Mouse (Mus musculus): Measurements from ENCODE around the gene Rtn4rl1. TPM values are rescaled to one million over a fixed set of nuclear protein-coding genes. Genes with fewer than 3 reads are reported as not detected.

Gene Rtn4rl1
- polyA plus RNA-seq, 1 experiment, result 0.96 TPM

GRCm38 (mm10) chr11:75229289-75229688 is 35.7 kb downstream of the Rtn4rl1 start:
- no peak overlapping the region for H3K27ac ChIP-seq (ENCODE audit: insufficient read depth, low read length)
- TF ChIP-seq EP300 (IDR thresholded peaks at IDR 0.05; ENCODE audit: insufficient read depth, low read depth, low read length) (no peak), CTCF (IDR thresholded peaks at IDR 0.05; ENCODE audit: low read depth, low read length) (no peak), POLR2A (IDR thresholded peaks at IDR 0.05; ENCODE audit: insufficient read depth, low read length) (no peak)
- no peaks in the 10 kb centered on the region for H3K27me3 ChIP-seq (ENCODE audit: control insufficient read depth, insufficient read depth, low read length, poor library complexity, severe bottlenecking)
- H3K36me3 ChIP-seq (ENCODE audit: control insufficient read depth, insufficient read depth, low read length, poor library complexity, severe bottlenecking), result no peaks in the 10 kb centered on the region
- H3K9me3 ChIP-seq (replicated peaks; ENCODE audit: control insufficient read depth, insufficient read depth, low read length, poor library complexity, severe bottlenecking), result no peaks in the 10 kb centered on the region
- H3K4me1 ChIP-seq (ENCODE audit: control insufficient read depth, insufficient read depth, low read length), result no peaks in the 10 kb centered on the region
- H3K4me3 ChIP-seq (ENCODE audit: low read depth, low read length), result no peak overlapping the region
- H3K9ac ChIP-seq (ENCODE audit: low read depth, poor library complexity, severe bottlenecking), result no peak overlapping the region

DNA sequence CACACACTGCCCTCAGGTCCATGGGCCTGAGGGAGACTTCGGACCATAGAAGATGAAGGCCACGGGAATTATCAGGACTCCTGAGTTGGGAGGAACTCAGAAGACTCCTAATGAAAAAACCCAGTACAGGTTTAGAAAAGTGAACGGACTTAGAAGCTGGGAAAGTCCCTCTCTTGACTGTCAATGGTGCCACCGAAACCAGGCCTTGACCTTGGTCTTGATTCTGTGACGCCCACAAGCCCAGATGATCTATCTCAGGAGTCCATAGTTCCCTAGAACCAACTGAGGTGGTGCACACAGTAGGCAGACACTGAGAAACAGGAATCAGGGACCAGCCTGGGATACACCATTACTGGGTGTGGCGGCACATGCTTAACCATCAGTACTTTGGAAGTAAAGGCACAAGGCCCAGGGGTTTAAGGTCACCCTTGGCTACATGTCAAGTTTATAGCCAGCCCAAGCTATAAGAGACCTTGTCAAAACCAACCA is 36.7 kb downstream of the Rtn4rl1 start:
- Histone ChIP-seq H3K9me3 (replicated peaks; ENCODE audit: control insufficient read depth, insufficient read depth, low read length, poor library complexity, severe bottlenecking) (no peaks in the 10 kb centered on the region), H3K9ac (ENCODE audit: low read depth, poor library complexity, severe bottlenecking) (no peak overlapping the region), H3K27ac (ENCODE audit: insufficient read depth, low read length) (no peak overlapping the region), H3K4me1 (ENCODE audit: control insufficient read depth, insufficient read depth, low read length) (no peaks in the 10 kb centered on the region), H3K27me3 (ENCODE audit: control insufficient read depth, insufficient read depth, low read length, poor library complexity, severe bottlenecking) (no peaks in the 10 kb centered on the region), H3K4me3 (ENCODE audit: low read depth, low read length) (no peak overlapping the region), H3K36me3 (ENCODE audit: control insufficient read depth, insufficient read depth, low read length, poor library complexity, severe bottlenecking) (no peaks in the 10 kb centered on the region)
- TF ChIP-seq EP300 (IDR thresholded peaks at IDR 0.05; ENCODE audit: insufficient read depth, low read depth, low read length), result no peak
- TF ChIP-seq POLR2A (IDR thresholded peaks at IDR 0.05; ENCODE audit: insufficient read depth, low read length), result no peak
- no peak for TF ChIP-seq CTCF (IDR thresholded peaks at IDR 0.05; ENCODE audit: low read depth, low read length)

GRCm38 (mm10) chr11:75231756-75232155 is 38.2 kb downstream of the Rtn4rl1 start:
- Histone ChIP-seq H3K9ac (ENCODE audit: low read depth, poor library complexity, severe bottlenecking) (no peak overlapping the region), H3K9me3 (replicated peaks; ENCODE audit: control insufficient read depth, insufficient read depth, low read length, poor library complexity, severe bottlenecking) (no peaks in the 10 kb centered on the region), H3K4me3 (ENCODE audit: low read depth, low read length) (no peak overlapping the region), H3K4me1 (ENCODE audit: control insufficient read depth, insufficient read depth, low read length) (no peaks in the 10 kb centered on the region), H3K36me3 (ENCODE audit: control insufficient read depth, insufficient read depth, low read length, poor library complexity, severe bottlenecking) (no peaks in the 10 kb centered on the region), H3K27me3 (ENCODE audit: control insufficient read depth, insufficient read depth, low read length, poor library complexity, severe bottlenecking) (no peaks in the 10 kb centered on the region), H3K27ac (ENCODE audit: insufficient read depth, low read length) (no peak overlapping the region)
- TF ChIP-seq EP300 (IDR thresholded peaks at IDR 0.05; ENCODE audit: insufficient read depth, low read depth, low read length) (no peak), CTCF (IDR thresholded peaks at IDR 0.05; ENCODE audit: low read depth, low read length) (peak; percentile 88)

DNA sequence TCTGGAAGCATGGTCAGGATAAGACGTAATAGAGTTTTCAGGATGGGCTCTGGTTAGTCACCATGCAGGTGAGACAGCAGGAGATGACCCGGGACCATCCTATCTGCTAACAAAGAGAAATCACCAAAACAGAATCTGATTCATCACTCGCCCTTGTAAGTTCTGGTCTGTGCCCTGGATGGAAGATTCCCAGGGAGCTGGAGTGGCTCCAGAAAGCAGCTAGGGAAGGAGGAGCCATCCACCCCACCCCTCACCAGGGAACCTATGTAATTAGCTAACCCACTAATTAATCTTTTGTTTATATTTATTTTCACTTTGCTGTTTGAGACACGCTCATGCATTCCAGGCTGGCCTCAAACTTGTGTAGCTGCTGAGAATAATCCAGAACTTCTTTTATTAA is 38.9 kb downstream of the Rtn4rl1 start:
- no peak overlapping the region for H3K4me3 ChIP-seq (ENCODE audit: low read depth, low read length)
- H3K27me3 ChIP-seq (ENCODE audit: control insufficient read depth, insufficient read depth, low read length, poor library complexity, severe bottlenecking), result no peaks in the 10 kb centered on the region
- no peaks in the 10 kb centered on the region for H3K4me1 ChIP-seq (ENCODE audit: control insufficient read depth, insufficient read depth, low read length)
- no peak overlapping the region for H3K9ac ChIP-seq (ENCODE audit: low read depth, poor library complexity, severe bottlenecking)
- no peaks in the 10 kb centered on the region for H3K36me3 ChIP-seq (ENCODE audit: control insufficient read depth, insufficient read depth, low read length, poor library complexity, severe bottlenecking)
- H3K27ac ChIP-seq (ENCODE audit: insufficient read depth, low read length), result no peak overlapping the region
- TF ChIP-seq POLR2A (IDR thresholded peaks at IDR 0.05; ENCODE audit: insufficient read depth, low read length), result no peak
- TF ChIP-seq CTCF (IDR thresholded peaks at IDR 0.05; ENCODE audit: low read depth, low read length), result no peak
- no peak for TF ChIP-seq EP300 (IDR thresholded peaks at IDR 0.05; ENCODE audit: insufficient read depth, low read depth, low read length)
- H3K9me3 ChIP-seq (replicated peaks; ENCODE audit: control insufficient read depth, insufficient read depth, low read length, poor library complexity, severe bottlenecking), result no peaks in the 10 kb centered on the region

DNA sequence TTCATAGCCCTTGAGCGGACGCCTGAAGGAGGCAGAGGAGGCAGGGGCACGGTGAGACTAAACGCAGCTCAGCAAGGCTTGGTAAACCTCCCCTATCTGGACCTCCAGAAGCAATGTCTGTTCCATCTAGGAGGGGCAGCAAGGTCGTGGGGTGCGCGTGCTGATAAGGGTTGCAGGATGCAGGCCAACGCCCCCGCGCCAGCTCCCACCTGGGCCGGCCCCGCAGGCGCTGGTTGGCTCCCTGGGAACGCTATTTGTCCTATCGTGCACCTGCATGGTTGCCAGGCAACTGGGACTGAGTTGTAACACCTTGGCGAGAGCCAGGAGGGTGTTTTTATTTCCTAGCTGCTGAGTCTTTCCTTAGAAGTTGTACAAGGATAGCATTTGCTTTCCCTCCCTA is 41.2 kb downstream of the Rtn4rl1 start:
- Histone ChIP-seq H3K4me1 (ENCODE audit: control insufficient read depth, insufficient read depth, low read length) (no peaks in the 10 kb centered on the region), H3K9ac (ENCODE audit: low read depth, poor library complexity, severe bottlenecking) (no peak overlapping the region), H3K27me3 (ENCODE audit: control insufficient read depth, insufficient read depth, low read length, poor library complexity, severe bottlenecking) (no peaks in the 10 kb centered on the region), H3K27ac (ENCODE audit: insufficient read depth, low read length) (no peak overlapping the region), H3K36me3 (ENCODE audit: control insufficient read depth, insufficient read depth, low read length, poor library complexity, severe bottlenecking) (no peaks in the 10 kb centered on the region), H3K9me3 (replicated peaks; ENCODE audit: control insufficient read depth, insufficient read depth, low read length, poor library complexity, severe bottlenecking) (no peaks in the 10 kb centered on the region), H3K4me3 (ENCODE audit: low read depth, low read length) (peak overlapping the region; percentile 9; the same call in 1 of the 2 replicates)
- TF ChIP-seq EP300 (IDR thresholded peaks at IDR 0.05; ENCODE audit: insufficient read depth, low read depth, low read length), result no peak
- no peak for TF ChIP-seq POLR2A (IDR thresholded peaks at IDR 0.05; ENCODE audit: insufficient read depth, low read length)
- no peak for TF ChIP-seq CTCF (IDR thresholded peaks at IDR 0.05; ENCODE audit: low read depth, low read length)

DNA sequence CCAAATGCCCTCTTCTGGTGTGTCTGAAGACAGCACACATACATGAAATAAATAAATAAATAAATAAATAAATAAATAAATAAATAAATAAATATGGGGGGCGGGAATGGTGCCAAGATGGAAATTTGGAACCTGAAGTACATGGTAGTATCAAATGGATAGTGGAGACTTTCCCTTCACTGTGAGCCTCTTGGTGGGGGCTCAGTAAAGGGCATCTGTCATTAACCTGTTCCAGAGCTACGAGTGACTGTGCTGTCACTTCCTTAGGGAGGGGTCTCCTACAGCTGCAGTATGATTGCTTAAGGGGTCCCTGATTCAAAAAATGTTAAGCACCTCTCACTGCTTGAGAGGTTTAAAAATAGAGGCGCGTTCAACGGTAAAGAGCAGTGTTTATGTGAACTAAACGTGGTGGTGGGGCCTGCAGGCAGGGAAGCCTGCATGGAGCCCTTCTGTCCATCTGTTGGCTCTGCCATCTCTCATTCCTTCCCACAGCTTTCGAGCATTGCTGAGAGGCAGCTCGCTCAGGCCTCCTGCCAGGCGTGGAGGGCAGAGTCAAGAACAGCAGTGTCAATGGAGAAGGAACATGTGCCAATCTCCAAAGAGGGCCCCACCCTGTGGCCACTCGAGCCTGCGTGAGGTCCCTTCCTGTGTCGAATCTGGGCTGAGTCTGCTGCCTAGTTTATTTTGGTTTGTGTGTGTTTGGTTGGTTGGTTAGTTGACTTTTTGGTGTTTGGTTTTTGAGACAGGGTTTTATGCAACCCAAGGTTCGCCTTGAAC is 46.8 kb downstream of the Rtn4rl1 start:
- no peaks in the 10 kb centered on the region for H3K27me3 ChIP-seq (ENCODE audit: control insufficient read depth, insufficient read depth, low read length, poor library complexity, severe bottlenecking)
- no peak overlapping the region for H3K27ac ChIP-seq (ENCODE audit: insufficient read depth, low read length)
- no peak for TF ChIP-seq CTCF (IDR thresholded peaks at IDR 0.05; ENCODE audit: low read depth, low read length)
- TF ChIP-seq POLR2A (IDR thresholded peaks at IDR 0.05; ENCODE audit: insufficient read depth, low read length), result no peak
- TF ChIP-seq EP300 (IDR thresholded peaks at IDR 0.05; ENCODE audit: insufficient read depth, low read depth, low read length), result no peak
- no peak overlapping the region for H3K4me3 ChIP-seq (ENCODE audit: low read depth, low read length)
- H3K9ac ChIP-seq (ENCODE audit: low read depth, poor library complexity, severe bottlenecking), result no peak overlapping the region
- no peaks in the 10 kb centered on the region for H3K4me1 ChIP-seq (ENCODE audit: control insufficient read depth, insufficient read depth, low read length)
- no peaks in the 10 kb centered on the region for H3K9me3 ChIP-seq (replicated peaks; ENCODE audit: control insufficient read depth, insufficient read depth, low read length, poor library complexity, severe bottlenecking)
- no peaks in the 10 kb centered on the region for H3K36me3 ChIP-seq (ENCODE audit: control insufficient read depth, insufficient read depth, low read length, poor library complexity, severe bottlenecking)
